Mouse (Mus musculus) CH12.LX (cell line): ENCODE measurements around the gene Fkbp11. TPM values are rescaled to one million over a fixed set of nuclear protein-coding genes. Genes with fewer than 3 reads are reported as not detected.

Source experiments
- DNase-seq: peaks from one replicate; pipeline ENCODE4 v3.0.0-alpha.2; 2013; ENCODE audit errors: extremely low read depth
- H3K27ac ChIP-seq: 2 replicates; pipeline ENCODE4 v1.5.1; 2012; ENCODE audit warnings: low read depth, mild to moderate bottlenecking, control low read depth, moderate library complexity; ENCODE audit not compliant: insufficient read depth
- H3K27me3 ChIP-seq: replicated peaks from 2 replicates; pipeline ENCODE3; 2012; ENCODE audit warnings: inconsistent platforms
- H3K36me3 ChIP-seq, 2 experiments: replicated peaks in 1 of 2; 2 replicates each; pipeline versions ENCODE3 to v1.6.1; 2012; ENCODE audit warnings: inconsistent platforms in 1 of 2, low read length in 1 of 2, mild to moderate bottlenecking in 1 of 2, mixed read lengths in 1 of 2, moderate library complexity in 1 of 2; ENCODE audit not compliant: control insufficient read depth in 1 of 2, insufficient read depth in 1 of 2
- H3K4me1 ChIP-seq, 2 experiments: 2 replicates each; pipeline ENCODE4 v1.6.1; 2012; ENCODE audit warnings: inconsistent platforms in 1 of 2, moderate library complexity in 1 of 2; ENCODE audit not compliant: insufficient read depth in 2 of 2, control insufficient read depth in 1 of 2
- H3K4me2 ChIP-seq: 2 replicates; pipeline ENCODE4 v1.6.1; 2012; ENCODE audit warnings: low read depth, mild to moderate bottlenecking, control low read depth; ENCODE audit not compliant: poor library complexity, insufficient read depth, severe bottlenecking
- H3K4me3 ChIP-seq, 3 experiments: fragments of 150-350 bp in 1 of 3; sonication (generic) in 1 of 3; replicated peaks in 1 of 3; 2 replicates each; pipeline versions ENCODE3 to v1.5.1; 2011 to 2012; ENCODE audit warnings: low read depth in 2 of 3, low read length in 2 of 3, mild to moderate bottlenecking in 2 of 3, moderate library complexity in 2 of 3, control low read depth in 1 of 3, improper control_type of control experiment in 1 of 3, inconsistent platforms in 1 of 3, mixed read lengths in 1 of 3; ENCODE audit not compliant: poor library complexity in 1 of 3
- H3K79me2 ChIP-seq: replicated peaks from 2 replicates; pipeline ENCODE4 v1.6.1; 2012; ENCODE audit warnings: mild to moderate bottlenecking, moderate library complexity; ENCODE audit not compliant: control insufficient read depth, poor library complexity, insufficient read depth, severe bottlenecking; ENCODE audit errors: extremely low read depth
- H3K9ac ChIP-seq: 2 replicates; pipeline ENCODE4 v1.6.1; 2012; ENCODE audit warnings: low read depth, mild to moderate bottlenecking, control low read depth, moderate library complexity; ENCODE audit not compliant: insufficient read depth
- H3K9me3 ChIP-seq: replicated peaks from 2 replicates; pipeline ENCODE3; 2012; ENCODE audit warnings: low read length, inconsistent platforms, mixed read lengths
- BHLHE40 ChIP-seq: IDR thresholded peaks from 2 replicates; pipeline ENCODE4 v1.6.1; 2011; ENCODE audit warnings: mild to moderate bottlenecking, low read depth, low read length, improper control_type of control experiment
- CHD1 ChIP-seq: IDR thresholded peaks from 2 replicates; pipeline ENCODE4 v1.6.1; 2012; ENCODE audit warnings: low read depth, low read length, improper control_type of control experiment, inconsistent platforms
- CHD2 ChIP-seq: IDR thresholded peaks from 2 replicates; pipeline ENCODE4 v1.6.1; 2011; ENCODE audit warnings: low read length, improper control_type of control experiment
- CTCF ChIP-seq, 2 experiments: IDR thresholded peaks in 1 of 2; conservative IDR thresholded peaks in 1 of 2; 2 replicates each; pipeline ENCODE4 v1.5.1; 2011 to 2012; ENCODE audit warnings: low read depth in 2 of 2, low read length in 2 of 2, improper control_type of control experiment in 1 of 2, inconsistent platforms in 1 of 2, mild to moderate bottlenecking in 1 of 2, moderate library complexity in 1 of 2
- E2F4 ChIP-seq: IDR thresholded peaks from 2 replicates; pipeline ENCODE4 v1.6.1; 2011; ENCODE audit warnings: low read depth, low read length, improper control_type of control experiment; ENCODE audit not compliant: insufficient replicate concordance
- ELF1 ChIP-seq: IDR thresholded peaks from 2 replicates; pipeline ENCODE4 v1.6.1; 2014; ENCODE audit warnings: low read depth, mild to moderate bottlenecking, inconsistent platforms, low read length, improper control_type of control experiment
- EP300 ChIP-seq: IDR thresholded peaks from 2 replicates; pipeline ENCODE4 v1.6.1; 2011; ENCODE audit warnings: low read length, improper control_type of control experiment
- ETS1 ChIP-seq: conservative IDR thresholded peaks from 2 replicates; pipeline ENCODE4 v1.6.1; 2012; ENCODE audit warnings: low read depth, mild to moderate bottlenecking, inconsistent platforms, low read length, improper control_type of control experiment, moderate library complexity
- GABPA ChIP-seq: IDR thresholded peaks from 2 replicates; pipeline ENCODE4 v1.6.1; 2012; ENCODE audit warnings: low read depth, low read length, improper control_type of control experiment, inconsistent platforms; ENCODE audit not compliant: insufficient replicate concordance
- HCFC1 ChIP-seq: IDR thresholded peaks from 2 replicates; pipeline ENCODE4 v1.6.1; 2012; ENCODE audit warnings: low read depth, mild to moderate bottlenecking, inconsistent platforms, low read length, improper control_type of control experiment
- IRF4 ChIP-seq: IDR thresholded peaks from 2 replicates; pipeline ENCODE4 v1.6.1; 2014; ENCODE audit warnings: low read depth, mild to moderate bottlenecking, inconsistent platforms, low read length, improper control_type of control experiment
- JUN ChIP-seq: IDR thresholded peaks from 2 replicates; pipeline ENCODE4 v1.6.1; 2011; ENCODE audit warnings: low read depth, mild to moderate bottlenecking, low read length, improper control_type of control experiment, moderate library complexity; ENCODE audit not compliant: insufficient read depth
- JUND ChIP-seq: conservative IDR thresholded peaks from 2 replicates; pipeline ENCODE4 v1.6.1; 2011; ENCODE audit warnings: low read depth, low read length, improper control_type of control experiment
- KAT2A ChIP-seq: IDR thresholded peaks from 2 replicates; pipeline ENCODE4 v1.6.1; 2012; ENCODE audit warnings: low read length, improper control_type of control experiment, inconsistent platforms; ENCODE audit not compliant: insufficient replicate concordance
- MAFK ChIP-seq: IDR thresholded peaks from 2 replicates; pipeline ENCODE4 v1.6.1; 2011; ENCODE audit warnings: low read length, improper control_type of control experiment; ENCODE audit not compliant: insufficient replicate concordance
- MAX ChIP-seq: IDR thresholded peaks from 2 replicates; pipeline ENCODE4 v1.6.1; 2011; ENCODE audit warnings: low read length, improper control_type of control experiment
- MAZ ChIP-seq: IDR thresholded peaks from 2 replicates; pipeline ENCODE4 v1.6.1; 2012; ENCODE audit warnings: low read depth, mild to moderate bottlenecking, inconsistent platforms, low read length, improper control_type of control experiment, moderate library complexity
- MEF2A ChIP-seq: IDR thresholded peaks from 2 replicates; pipeline ENCODE4 v1.6.1; 2014; ENCODE audit warnings: low read depth, mild to moderate bottlenecking, inconsistent platforms, low read length, improper control_type of control experiment, borderline replicate concordance
- MXI1 ChIP-seq: IDR thresholded peaks from 2 replicates; pipeline ENCODE4 v1.6.1; 2011; ENCODE audit warnings: mild to moderate bottlenecking, low read depth, low read length, improper control_type of control experiment
- MYC ChIP-seq: IDR thresholded peaks from 2 replicates; pipeline ENCODE4 v1.6.1; 2011; ENCODE audit warnings: low read depth, mild to moderate bottlenecking, improper control_type of control experiment, low read length
- NELFE ChIP-seq: IDR thresholded peaks from 2 replicates; pipeline ENCODE4 v1.6.1; 2011; ENCODE audit warnings: low read depth, low read length, improper control_type of control experiment
- NRF1 ChIP-seq: IDR thresholded peaks from 2 replicates; pipeline ENCODE4 v1.6.1; 2014; ENCODE audit warnings: low read depth, mild to moderate bottlenecking, inconsistent platforms, low read length, improper control_type of control experiment, moderate library complexity
- PAX5 ChIP-seq: IDR thresholded peaks from 2 replicates; pipeline ENCODE4 v1.6.1; 2012; ENCODE audit warnings: low read length, inconsistent platforms, mixed read lengths
- POLR2A ChIP-seq: IDR thresholded peaks from 2 replicates; pipeline ENCODE4 v1.6.1; 2011; ENCODE audit warnings: low read depth, mild to moderate bottlenecking, improper control_type of control experiment, low read length
- POLR2AphosphoS2 ChIP-seq: IDR thresholded peaks from 2 replicates; pipeline ENCODE4 v1.6.1; 2011; ENCODE audit warnings: low read depth, low read length, improper control_type of control experiment
- RAD21 ChIP-seq: IDR thresholded peaks from 2 replicates; pipeline ENCODE4 v1.6.1; 2011; ENCODE audit warnings: low read depth, mild to moderate bottlenecking, low read length, improper control_type of control experiment, moderate library complexity
- RCOR1 ChIP-seq: conservative IDR thresholded peaks from 2 replicates; pipeline ENCODE4 v1.6.1; 2012; ENCODE audit warnings: low read depth, mild to moderate bottlenecking, inconsistent platforms, low read length, improper control_type of control experiment
- SIN3A ChIP-seq: IDR thresholded peaks from 2 replicates; pipeline ENCODE4 v1.6.1; 2012; ENCODE audit warnings: low read length, improper control_type of control experiment, inconsistent platforms
- SMC3 ChIP-seq: IDR thresholded peaks from 2 replicates; pipeline ENCODE4 v1.6.1; 2011; ENCODE audit warnings: low read depth, low read length, improper control_type of control experiment
- TBP ChIP-seq: conservative IDR thresholded peaks from 2 replicates; pipeline ENCODE4 v1.6.1; 2011; ENCODE audit warnings: low read depth, low read length, improper control_type of control experiment
- TCF12 ChIP-seq: IDR thresholded peaks from 2 replicates; pipeline ENCODE4 v1.6.1; 2014; ENCODE audit warnings: low read depth, mild to moderate bottlenecking, inconsistent platforms, low read length, improper control_type of control experiment
- UBTF ChIP-seq: IDR thresholded peaks from 2 replicates; pipeline ENCODE4 v1.6.1; 2012; ENCODE audit warnings: low read depth, mild to moderate bottlenecking, inconsistent platforms, low read length, improper control_type of control experiment, moderate library complexity
- USF1 ChIP-seq: IDR thresholded peaks from 2 replicates; pipeline ENCODE4 v1.6.1; 2014; ENCODE audit warnings: low read depth, mild to moderate bottlenecking, inconsistent platforms, low read length, improper control_type of control experiment
- USF2 ChIP-seq: conservative IDR thresholded peaks from 2 replicates; pipeline ENCODE4 v1.6.1; 2011; ENCODE audit warnings: low read depth, low read length, improper control_type of control experiment
- ZC3H11A ChIP-seq: IDR thresholded peaks from 2 replicates; pipeline ENCODE4 v1.6.1; 2012; ENCODE audit warnings: low read depth, mild to moderate bottlenecking, inconsistent platforms, low read length, improper control_type of control experiment
- ZKSCAN1 ChIP-seq: IDR thresholded peaks from 2 replicates; pipeline ENCODE4 v1.6.1; 2012; ENCODE audit warnings: low read depth, inconsistent platforms, low read length, improper control_type of control experiment, borderline replicate concordance
- ZMIZ1 ChIP-seq: IDR thresholded peaks from 2 replicates; pipeline ENCODE4 v1.6.1; 2012; ENCODE audit warnings: low read depth, mild to moderate bottlenecking, inconsistent platforms, low read length, improper control_type of control experiment
- ZNF384 ChIP-seq: IDR thresholded peaks from 2 replicates; pipeline ENCODE4 v1.6.1; 2012; ENCODE audit warnings: low read depth, low read length, improper control_type of control experiment, inconsistent platforms
- dilution Hi-C: fragments of 300-500 bp; cut with MboI; formaldehyde crosslinking; loops from 2 replicates; pipeline ENCODE4 v1.14.3; 2020; ENCODE audit warnings: low sequenced_read_pairs; ENCODE audit not compliant: extremely low pct_unique_long_range_greater_than_20kb, extremely low pct_ligation_motif_present
- in situ Hi-C: fragments of 300-500 bp; cut with MboI; formaldehyde crosslinking; loops from 3 replicates; pipeline ENCODE4 v1.14.3; 2019; ENCODE audit warnings: low sequenced_read_pairs, low pct_ligation_motif_present, low pct_unique_long_range_greater_than_20kb, mixed read lengths
- polyA plus RNA-seq: library from polyadenylated mRNA; unstranded; fragments of >175 nt; gene quantifications from 2 replicates; pipeline ENCODE4 v1.2.1, GENCODE M21; 2012; ENCODE audit warnings: low read depth; ENCODE audit not compliant: insufficient read length
- total RNA-seq, 2 experiments: library from RNA; depleted of rRNA; stranded (reverse); fragments of 300-350 nt in 1 of 2; fragments of >200 nt in 1 of 2; gene quantifications; 2 replicates each; pipeline ENCODE4 v1.2.3; 2012 to 2014

The Fkbp11 gene
- total and polyA plus RNA-seq, 3 experiments, result 21.0 to 75.0 (median 22.2) TPM

- peak; percentile 94 for DNase-seq
- peaks cover 12% of the 10 kb centered on the region for H3K27me3 ChIP-seq
- no peak within 1 kb of the TSS for H3K27ac ChIP-seq
- no peaks in the 10 kb centered on the region for H3K79me2 ChIP-seq
- dilution Hi-C loops (no loop called here), in situ Hi-C loops (no loop called here)
- H3K9ac ChIP-seq, result peak within 1 kb of the TSS; percentile 22; the same call in 1 of the 2 replicates
- peak within 1 kb of the TSS; percentile 65 for H3K4me2 ChIP-seq
- H3K9me3 ChIP-seq, result no peaks in the 10 kb centered on the region
- peak; percentile 79; the same call in 1 of the 2 replicates for TF ChIP-seq MAX
- peak; percentile 79 for TF ChIP-seq ELF1
- TF ChIP-seq SMC3, result no peak
- TF ChIP-seq POLR2AphosphoS2, result peak; percentile 26; the same call in 1 of the 2 replicates
- no peak for TF ChIP-seq CHD1
- peak; percentile 99 for TF ChIP-seq POLR2A
- TF ChIP-seq ZMIZ1, result peak; percentile 96
- TF ChIP-seq CHD2, result peak; percentile 91
- TF ChIP-seq PAX5, result no peak
- no peak for TF ChIP-seq UBTF
- no peak for TF ChIP-seq ETS1
- 0 out of 2 replicates have a peak, but pooled peaks have one; percentile 23 for TF ChIP-seq NRF1
- peak; percentile 76 for TF ChIP-seq SIN3A
- no peak for TF ChIP-seq E2F4
- TF ChIP-seq JUN, result no peak
- peak; percentile 81 for TF ChIP-seq TCF12
- no peak for TF ChIP-seq MAFK
- TF ChIP-seq USF1, result no peak
- TF ChIP-seq GABPA, result no peak
- TF ChIP-seq MYC, result no peak
- no peak; the same call in 1 of the 2 replicates for TF ChIP-seq RCOR1
- peak; percentile 25; the same call in 1 of the 2 replicates for TF ChIP-seq MXI1
- TF ChIP-seq HCFC1, result peak; percentile 41; the same call in 1 of the 2 replicates
- TF ChIP-seq KAT2A, result no peak
- no peak for TF ChIP-seq ZKSCAN1
- TF ChIP-seq IRF4, result 0 out of 2 replicates have a peak, but pooled peaks have one; percentile 4
- 0 out of 2 replicates have a peak, but pooled peaks have one; percentile 24 for TF ChIP-seq EP300
- no peak for TF ChIP-seq CTCF (conservative IDR thresholded peaks at IDR 0.05 in 1 of 2, IDR thresholded peaks at IDR 0.05 in 1 of 2; ENCODE audit: low read depth in 2 of 2, low read length in 2 of 2)
- TF ChIP-seq RAD21, result no peak
- no peak for TF ChIP-seq ZNF384
- no peak for TF ChIP-seq USF2
- no peak for TF ChIP-seq MEF2A
- TF ChIP-seq JUND, result no peak
- peak; percentile 95 for TF ChIP-seq NELFE
- TF ChIP-seq BHLHE40, result peak; percentile 23; the same call in 1 of the 2 replicates
- TF ChIP-seq ZC3H11A, result no peak
- TF ChIP-seq MAZ, result no peak
- peak; percentile 97 for TF ChIP-seq TBP
- H3K4me3 ChIP-seq, result peak within 1 kb of the TSS; percentile 61 to 79 (median 62)
- H3K4me1 ChIP-seq, result peaks cover 14 to 34% of the 10 kb centered on the region in 2 experiments
- H3K36me3 ChIP-seq, result peaks cover 0 to 27% of the 10 kb centered on the region in 2 experiments
Measured at GRCm38 (mm10) chr15:98676940-98677728, 50.9 kb downstream of the Fkbp11 start, which contains the start of gene Rnd1. TSS of gene Rnd1 (minus strand) at chr15:98677461.
